Mouse (Mus musculus) intestine, embryonic 15.5 days (tissue): ENCODE data around the gene Ccr3. TPM values are rescaled to one million over a fixed set of nuclear protein-coding genes. Genes with fewer than 3 reads are reported as not detected.

Experiments
- ATAC-seq: fragments of 200-750 bp; cut with Nextera tagmentation; 2 replicates; pipeline ENCODE4 v1.8.0; 2017; ENCODE audit warnings: moderate TSS enrichment, moderate library complexity
- H3K27ac ChIP-seq: fragments of 300-500 bp; sonication (generic); 2 replicates; pipeline ENCODE4 v1.5.1; 2015; ENCODE audit warnings: mild to moderate bottlenecking, inconsistent platforms
- H3K27me3 ChIP-seq: fragments of 300-500 bp; sonication (generic); replicated peaks from 2 replicates; pipeline ENCODE4 v1.6.1; 2015; ENCODE audit warnings: inconsistent platforms
- H3K36me3 ChIP-seq: fragments of 300-500 bp; sonication (generic); 2 replicates; pipeline ENCODE4 v1.6.1; 2015; ENCODE audit warnings: inconsistent platforms
- H3K4me1 ChIP-seq: fragments of 300-500 bp; sonication (generic); replicated peaks from 2 replicates; pipeline ENCODE4 v1.6.1; 2015; ENCODE audit warnings: inconsistent platforms
- H3K4me2 ChIP-seq: fragments of 300-500 bp; sonication (generic); replicated peaks from 2 replicates; pipeline ENCODE4 v1.6.1; 2015; ENCODE audit warnings: mild to moderate bottlenecking, inconsistent platforms
- H3K4me3 ChIP-seq: fragments of 300-500 bp; sonication (generic); replicated peaks from 2 replicates; pipeline ENCODE4 v1.5.1; 2015; ENCODE audit warnings: inconsistent platforms
- H3K9ac ChIP-seq: fragments of 300-500 bp; sonication (generic); 2 replicates; pipeline ENCODE4 v1.6.1; 2015; ENCODE audit warnings: inconsistent platforms
- H3K9me3 ChIP-seq: fragments of 300-500 bp; sonication (generic); 2 replicates; pipeline ENCODE4 v1.6.1; 2016; ENCODE audit warnings: inconsistent platforms
- WGBS: fragments of 180-500 bp; shearing (Covaris S2); methylation state at CpG from one replicate; pipeline ENCODE4 v1.1.7; 2015; 5-methylcytosine and 5-hydroxymethylcytosine counted together
- polyA plus RNA-seq: library from polyadenylated mRNA; unstranded; fragments of >200 nt; fragmentation: Nextera tagmentation; extraction: Ambion mirVana; gene quantifications from 2 replicates; pipeline ENCODE4 v1.2.1, GENCODE M21; 2015

Ccr3 gene
- polyA plus RNA-seq, 1 experiment from 2014 or later, result 0.10 TPM

DNA sequence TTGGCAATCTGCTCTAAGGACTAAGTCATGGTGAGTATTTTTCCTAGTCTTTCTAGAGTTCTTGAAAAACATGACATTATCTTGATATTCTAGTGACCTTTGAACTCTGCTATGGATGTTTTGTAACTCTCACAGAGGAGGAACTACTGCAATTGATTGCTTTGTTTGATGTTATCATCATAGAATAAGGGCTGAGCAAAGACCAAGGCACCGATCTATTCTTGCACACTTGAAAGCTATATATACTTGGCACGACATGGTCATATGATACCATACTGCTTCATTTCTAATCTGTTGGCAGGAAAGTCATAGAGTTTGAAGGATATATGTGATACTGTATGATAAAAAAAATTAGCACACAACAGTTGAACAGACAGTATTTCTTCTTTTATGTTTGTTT, 22.0 kb upstream of the Ccr3 start:
- peak; percentile 87 for ATAC-seq

DNA sequence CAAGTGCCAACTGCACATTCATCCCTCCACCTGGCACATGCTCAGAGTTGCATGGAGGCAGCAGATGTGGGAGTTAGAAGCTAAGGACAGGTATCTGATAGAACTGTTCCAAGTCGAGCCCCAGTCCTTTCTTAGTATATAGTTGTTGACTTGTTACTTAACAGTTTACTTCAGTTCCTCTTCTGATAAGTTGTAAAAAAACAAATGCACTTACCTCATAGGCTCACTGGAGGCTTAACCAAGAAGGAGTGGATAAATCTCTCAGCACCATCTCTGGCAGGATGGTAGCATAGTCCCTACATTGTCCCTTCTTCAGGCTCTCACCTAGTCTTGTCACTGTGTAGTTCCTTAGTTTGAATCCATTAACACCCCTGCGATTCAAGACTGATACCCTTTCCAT, 9.1 kb upstream of the Ccr3 start:
- no peak overlapping the region for H3K9ac ChIP-seq
- no peak for ATAC-seq
- 68% methylated on average over 2 of the region's 2 CpGs for WGBS
- H3K4me2 ChIP-seq, result no peak overlapping the region
- H3K9me3 ChIP-seq, result no peaks in the 10 kb centered on the region
- no peak overlapping the region for H3K4me3 ChIP-seq
- no peaks in the 10 kb centered on the region for H3K36me3 ChIP-seq
- no peaks in the 10 kb centered on the region for H3K27me3 ChIP-seq
- H3K4me1 ChIP-seq, result no peaks in the 10 kb centered on the region
- H3K27ac ChIP-seq, result no peak overlapping the region

More for the DNA sequence above, 22.0 kb upstream of the Ccr3 start:
- 67% methylated on average over 2 of the region's 2 CpGs for WGBS
- Histone ChIP-seq H3K4me3 (no peak overlapping the region), H3K27ac (no peak overlapping the region), H3K27me3 (no peaks in the 10 kb centered on the region), H3K4me1 (no peaks in the 10 kb centered on the region), H3K36me3 (no peaks in the 10 kb centered on the region), H3K4me2 (no peak overlapping the region), H3K9me3 (no peaks in the 10 kb centered on the region), H3K9ac (no peak overlapping the region)

DNA sequence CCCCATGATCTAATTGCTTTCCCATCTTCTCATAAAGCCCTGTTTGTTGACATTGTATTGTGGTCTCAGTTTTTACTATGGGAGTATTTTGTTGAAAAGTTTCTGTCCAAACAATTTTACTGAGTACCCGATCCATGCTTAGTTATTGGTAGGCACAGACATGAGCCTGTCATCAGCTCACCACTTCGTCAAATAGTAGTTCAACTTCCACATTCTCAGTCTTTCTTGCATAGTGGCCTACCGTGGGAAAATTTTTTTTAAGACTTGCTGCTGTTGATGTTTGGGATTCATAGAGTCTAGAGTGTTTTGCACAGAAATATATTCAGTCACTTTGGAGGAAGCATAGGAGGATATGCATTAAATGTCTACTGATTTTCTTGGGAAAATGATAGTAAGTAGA, 8.5 kb upstream of the Ccr3 start:
- H3K27ac ChIP-seq, result no peak overlapping the region
- ATAC-seq, result no peak
- no peaks in the 10 kb centered on the region for H3K4me1 ChIP-seq
- no peak overlapping the region for H3K9ac ChIP-seq
- H3K4me2 ChIP-seq, result no peak overlapping the region
- no peaks in the 10 kb centered on the region for H3K27me3 ChIP-seq
- no peaks in the 10 kb centered on the region for H3K9me3 ChIP-seq
- WGBS, result 75% methylated on average over 3 of the region's 3 CpGs
- no peaks in the 10 kb centered on the region for H3K36me3 ChIP-seq
- no peak overlapping the region for H3K4me3 ChIP-seq

DNA sequence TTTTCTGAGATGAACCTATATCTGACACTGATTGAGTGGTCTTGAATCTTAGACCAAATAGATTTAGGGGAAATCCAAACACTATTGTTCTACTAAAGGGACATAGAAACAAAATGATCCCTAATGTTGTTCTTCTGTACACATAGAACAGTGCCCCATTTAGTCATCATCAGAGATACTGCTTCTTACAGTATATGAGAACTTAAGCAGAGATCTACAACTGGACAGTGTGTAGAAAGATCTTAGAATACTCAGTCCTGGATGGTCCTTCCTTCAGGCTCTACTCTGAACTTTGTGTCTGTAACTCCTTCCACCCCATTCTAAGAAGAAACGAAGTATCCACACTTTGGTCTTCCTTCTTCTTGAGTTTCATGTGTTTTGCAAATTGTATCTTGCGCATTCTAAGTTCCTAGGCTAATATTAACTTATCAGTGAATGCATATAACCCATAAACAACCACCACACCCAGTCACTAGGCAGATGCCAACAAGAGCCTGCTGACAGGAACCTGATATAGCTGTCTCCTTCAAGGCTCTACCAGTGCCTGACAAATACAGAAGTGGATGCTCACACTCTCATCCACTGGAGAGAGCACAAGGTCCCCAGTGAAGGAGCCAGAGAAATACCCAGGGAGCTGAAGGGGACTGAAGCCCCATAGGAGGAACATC, 6.7 kb upstream of the Ccr3 start:
- WGBS, result 85% methylated on average over 2 of the region's 2 CpGs
- Histone ChIP-seq H3K4me1 (no peaks in the 10 kb centered on the region), H3K4me3 (no peak overlapping the region), H3K9me3 (no peaks in the 10 kb centered on the region), H3K27me3 (no peaks in the 10 kb centered on the region), H3K9ac (no peak overlapping the region), H3K36me3 (no peaks in the 10 kb centered on the region), H3K4me2 (no peak overlapping the region), H3K27ac (no peak overlapping the region)
- ATAC-seq, result no peak

DNA sequence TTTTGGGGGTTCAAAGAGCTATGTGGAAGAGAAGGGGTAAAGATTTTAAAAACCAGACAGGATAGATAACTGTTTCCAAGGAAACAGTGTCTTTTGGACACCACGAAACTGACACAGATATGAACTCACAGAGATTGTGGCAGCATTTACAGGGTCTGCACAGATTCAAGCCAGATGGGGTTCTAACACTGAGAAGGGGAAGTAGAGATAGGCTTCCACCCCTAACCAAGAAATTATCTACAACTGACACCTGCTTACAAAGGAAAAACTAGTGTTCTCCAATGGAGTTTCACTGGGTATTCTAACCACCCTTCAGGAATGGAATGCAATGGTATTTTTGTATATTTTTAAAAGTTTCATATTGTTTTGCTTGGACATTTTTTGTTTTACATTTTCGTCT, 5.7 kb upstream of the Ccr3 start:
- H3K4me1 ChIP-seq, result no peaks in the 10 kb centered on the region
- H3K27ac ChIP-seq, result no peak overlapping the region
- no peak overlapping the region for H3K4me2 ChIP-seq
- no peak overlapping the region for H3K4me3 ChIP-seq
- 67% methylated on average over 2 of the region's 2 CpGs for WGBS
- no peaks in the 10 kb centered on the region for H3K36me3 ChIP-seq
- no peak overlapping the region for H3K9ac ChIP-seq
- no peak for ATAC-seq
- no peaks in the 10 kb centered on the region for H3K27me3 ChIP-seq
- no peaks in the 10 kb centered on the region for H3K9me3 ChIP-seq

DNA sequence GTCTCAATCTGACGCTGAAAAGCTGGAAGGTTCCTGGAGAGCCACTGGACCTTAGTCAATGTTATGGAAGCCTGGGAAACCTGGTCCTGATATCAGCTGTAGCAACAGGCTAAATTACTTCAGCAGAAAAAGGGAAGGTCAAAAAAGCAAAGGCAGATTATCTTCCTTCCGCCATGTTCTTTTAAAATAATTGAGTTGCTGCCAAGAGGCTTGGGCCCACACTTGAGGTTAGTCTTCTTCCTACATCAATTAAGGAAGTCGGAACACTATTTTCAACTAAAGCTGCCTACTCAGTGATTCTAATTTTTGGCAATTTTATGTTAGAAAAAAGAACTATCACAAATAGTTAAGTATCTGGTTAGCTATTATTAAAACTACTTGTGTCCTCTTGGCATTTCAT, 1.9 kb upstream of the Ccr3 start:
- H3K4me2 ChIP-seq, result no peak overlapping the region
- no peak for ATAC-seq
- H3K9ac ChIP-seq, result no peak overlapping the region
- no peaks in the 10 kb centered on the region for H3K9me3 ChIP-seq
- no peaks in the 10 kb centered on the region for H3K27me3 ChIP-seq
- no peak overlapping the region for H3K4me3 ChIP-seq
- H3K27ac ChIP-seq, result no peak overlapping the region
- no peaks in the 10 kb centered on the region for H3K36me3 ChIP-seq
- H3K4me1 ChIP-seq, result no peaks in the 10 kb centered on the region
- 80% methylated on average over 3 of the region's 3 CpGs for WGBS

DNA sequence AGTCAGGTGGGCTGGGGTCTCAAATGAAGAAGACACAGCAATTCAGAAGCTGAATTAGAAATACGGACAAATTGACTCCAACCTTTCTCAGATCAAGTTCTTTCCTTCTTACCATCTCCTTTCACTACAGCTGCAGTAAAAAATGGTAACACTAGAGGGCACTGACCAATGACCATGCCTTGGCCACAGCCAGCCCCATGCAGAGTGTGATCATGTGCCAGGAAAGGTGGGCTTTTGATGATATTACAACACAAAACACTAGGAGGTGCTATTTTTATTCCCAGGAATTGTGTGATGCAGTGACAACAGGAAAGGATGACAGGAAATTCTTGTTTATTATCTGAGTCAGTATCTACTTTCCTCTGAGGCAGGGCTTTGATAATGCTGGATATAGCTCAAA, 11.6 kb downstream of the Ccr3 start:
- Histone ChIP-seq H3K36me3 (no peaks in the 10 kb centered on the region), H3K27ac (no peak overlapping the region), H3K9ac (no peak overlapping the region), H3K27me3 (no peaks in the 10 kb centered on the region), H3K4me1 (no peaks in the 10 kb centered on the region; the same call in 1 of the 2 replicates), H3K9me3 (no peaks in the 10 kb centered on the region), H3K4me3 (no peak overlapping the region), H3K4me2 (no peak overlapping the region)
- ATAC-seq, result no peak
- WGBS, result 78% methylated on average over 1 of the region's 1 CpGs

DNA sequence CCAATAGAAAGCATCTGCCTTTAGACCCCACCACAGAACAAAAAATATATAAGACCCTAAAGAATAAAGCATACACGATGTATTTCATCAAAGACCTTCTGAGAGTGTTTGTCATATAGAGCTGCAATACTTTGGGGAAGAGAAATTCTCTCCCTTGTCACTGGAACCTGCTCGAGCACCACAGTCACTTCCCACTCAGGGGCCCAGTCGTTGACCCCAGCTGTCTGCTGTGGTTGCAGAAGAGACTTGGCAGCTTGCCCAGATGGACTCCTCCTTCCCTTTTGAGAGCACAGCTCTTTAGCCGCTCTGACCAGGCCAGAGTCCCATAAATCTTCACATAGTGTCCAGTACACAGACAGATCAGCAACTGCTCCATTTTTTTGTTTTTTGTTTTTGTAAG, 15.9 kb downstream of the Ccr3 start:
- H3K27ac ChIP-seq, result no peak overlapping the region
- H3K9ac ChIP-seq, result no peak overlapping the region
- ATAC-seq, result peak; percentile 74; the same call in 1 of the 2 replicates
- no peaks in the 10 kb centered on the region for H3K9me3 ChIP-seq
- H3K4me3 ChIP-seq, result no peak overlapping the region
- H3K36me3 ChIP-seq, result no peaks in the 10 kb centered on the region
- no peak overlapping the region for H3K4me2 ChIP-seq
- WGBS, result 14% methylated on average over 4 of the region's 4 CpGs
- no peaks in the 10 kb centered on the region for H3K27me3 ChIP-seq
- H3K4me1 ChIP-seq, result no peaks in the 10 kb centered on the region; the same call in 1 of the 2 replicates

DNA sequence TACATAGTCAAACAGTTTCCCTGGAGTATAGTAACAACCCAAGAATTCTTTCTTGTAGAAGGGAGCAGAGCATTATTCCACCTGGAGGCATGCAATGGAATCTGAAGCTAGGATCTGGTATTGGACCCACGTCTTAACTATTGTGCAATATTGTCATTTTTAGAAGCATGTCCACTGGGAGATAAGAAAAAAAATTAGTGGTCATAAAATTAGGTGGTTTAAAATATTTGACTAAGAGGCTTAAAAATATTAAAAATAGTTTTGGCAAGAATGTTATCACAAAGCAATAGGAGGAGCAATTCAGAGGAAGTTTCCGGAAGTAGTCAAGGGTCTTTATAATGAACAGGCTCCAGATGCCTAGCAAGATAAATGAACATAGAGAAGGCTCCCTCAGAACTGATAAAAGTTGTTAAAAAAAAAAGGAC, 16.4 kb downstream of the Ccr3 start:
- 35% methylated on average over 2 of the region's 2 CpGs for WGBS
- Histone ChIP-seq H3K4me1 (no peaks in the 10 kb centered on the region; the same call in 1 of the 2 replicates), H3K27ac (no peak overlapping the region), H3K4me2 (no peak overlapping the region), H3K36me3 (no peaks in the 10 kb centered on the region), H3K9me3 (no peaks in the 10 kb centered on the region), H3K9ac (no peak overlapping the region), H3K27me3 (no peaks in the 10 kb centered on the region), H3K4me3 (no peak overlapping the region)
- ATAC-seq, result no peak; the same call in 1 of the 2 replicates

DNA sequence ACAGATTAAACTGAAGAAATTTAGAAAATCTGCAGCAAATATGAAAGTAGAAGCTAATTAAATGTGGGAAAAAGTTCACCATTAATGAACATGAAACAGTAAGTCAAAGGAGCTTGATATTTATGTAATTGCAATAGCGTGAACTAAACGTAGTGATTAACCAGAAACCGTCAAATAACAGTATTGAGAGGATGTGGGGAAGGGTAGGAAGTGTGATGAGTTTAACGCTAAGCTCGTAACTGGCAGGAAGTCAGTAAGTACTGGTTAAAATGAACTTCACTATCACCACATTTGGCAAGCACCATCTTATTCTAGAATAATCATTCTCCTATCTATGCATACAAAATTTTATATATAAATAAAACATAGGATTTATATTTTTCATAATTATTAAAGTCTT, 17.2 kb downstream of the Ccr3 start:
- 73% methylated on average over 5 of the region's 5 CpGs for WGBS
- H3K9me3 ChIP-seq, result no peaks in the 10 kb centered on the region
- no peak for ATAC-seq

DNA sequence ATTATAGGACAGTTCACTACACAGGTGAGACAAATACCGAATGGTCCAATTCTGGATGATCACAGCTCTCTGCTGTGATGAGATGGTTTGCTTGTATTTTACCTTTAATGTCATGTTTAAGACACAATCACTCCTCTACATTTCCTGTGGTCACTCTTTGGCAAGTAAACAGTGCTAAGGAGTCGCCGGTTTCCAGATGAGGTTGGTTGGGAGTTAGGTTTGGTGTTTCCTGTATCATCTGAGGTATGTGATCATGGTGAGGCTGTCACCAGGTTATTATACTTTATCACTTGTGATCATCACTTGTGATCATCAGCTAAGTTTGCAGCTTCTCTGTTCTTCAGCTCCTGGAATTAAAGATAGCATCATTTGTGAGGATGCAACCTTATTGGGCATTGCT, 19.2 kb downstream of the Ccr3 start:
- Histone ChIP-seq H3K4me3 (no peak overlapping the region), H3K9ac (no peak overlapping the region), H3K4me1 (no peaks in the 10 kb centered on the region; the same call in 1 of the 2 replicates), H3K27me3 (no peaks in the 10 kb centered on the region), H3K4me2 (no peak overlapping the region), H3K9me3 (no peaks in the 10 kb centered on the region), H3K27ac (no peak overlapping the region), H3K36me3 (no peaks in the 10 kb centered on the region)
- 69% methylated on average over 3 of the region's 3 CpGs for whole genome bisulfite sequencing
- no peak for ATAC-seq

More for the DNA sequence above, 17.2 kb downstream of the Ccr3 start:
- H3K4me2 ChIP-seq, result no peak overlapping the region
- no peak overlapping the region for H3K4me3 ChIP-seq
- H3K27ac ChIP-seq, result no peak overlapping the region
- no peak overlapping the region for H3K9ac ChIP-seq
- H3K27me3 ChIP-seq, result no peaks in the 10 kb centered on the region
- no peaks in the 10 kb centered on the region; the same call in 1 of the 2 replicates for H3K4me1 ChIP-seq
- no peaks in the 10 kb centered on the region for H3K36me3 ChIP-seq

DNA sequence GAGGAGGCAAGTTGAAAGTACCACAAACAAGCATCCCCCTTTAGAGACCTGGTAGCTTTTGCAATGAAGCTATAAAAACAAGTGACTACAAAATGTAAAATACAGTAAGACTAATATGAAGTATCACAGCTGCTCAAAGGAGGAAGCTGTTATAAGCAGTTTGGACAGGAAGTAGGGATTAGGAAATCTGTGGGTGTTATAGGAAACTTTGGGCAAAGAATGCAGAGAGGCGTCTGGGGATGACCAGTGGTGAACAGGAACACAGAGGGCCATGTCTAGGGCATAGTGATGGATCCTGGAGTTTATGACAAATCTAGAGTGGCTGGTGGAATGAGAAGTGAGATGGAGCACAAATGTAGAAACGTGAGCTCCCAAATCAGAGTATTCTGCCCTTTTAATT, 31.8 kb downstream of the Ccr3 start:
- WGBS, result 50% methylated on average over 2 of the region's 2 CpGs
- Histone ChIP-seq H3K4me1 (no peaks in the 10 kb centered on the region), H3K4me3 (no peak overlapping the region), H3K27me3 (no peaks in the 10 kb centered on the region), H3K36me3 (no peaks in the 10 kb centered on the region), H3K9ac (no peak overlapping the region), H3K27ac (no peak overlapping the region), H3K9me3 (no peaks in the 10 kb centered on the region), H3K4me2 (no peak overlapping the region)
- no peak for ATAC-seq

DNA sequence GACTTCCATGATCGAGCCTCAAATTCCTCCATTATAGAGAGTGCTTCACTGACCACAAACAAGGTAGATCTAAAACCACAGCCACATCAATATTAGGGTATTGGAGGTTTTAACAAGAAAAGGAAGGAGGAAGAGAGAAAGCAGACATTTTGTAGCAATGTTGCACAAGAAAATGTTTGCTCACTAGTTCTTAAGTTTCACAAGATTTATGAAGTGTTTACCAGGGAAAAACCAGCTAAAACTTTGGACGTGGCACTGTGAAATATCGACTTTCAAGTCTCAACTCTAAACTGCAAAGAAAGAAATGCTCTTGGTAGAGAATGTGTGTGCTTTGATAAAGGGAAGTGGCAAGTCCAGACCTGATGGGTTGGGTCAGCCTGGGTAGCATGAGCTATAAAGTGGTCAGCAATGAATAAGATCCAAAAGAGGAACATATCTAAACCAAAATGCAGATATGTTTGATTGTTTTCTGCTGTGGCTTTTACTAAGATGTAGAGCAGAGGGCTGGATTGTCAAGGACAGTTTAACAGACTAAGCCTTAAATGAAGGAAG, 34.5 kb downstream of the Ccr3 start:
- no peaks in the 10 kb centered on the region for H3K27me3 ChIP-seq
- ATAC-seq, result no peak
- no peak overlapping the region for H3K27ac ChIP-seq
- no peaks in the 10 kb centered on the region for H3K9me3 ChIP-seq
- H3K4me2 ChIP-seq, result no peak overlapping the region
- 49% methylated on average over 3 of the region's 3 CpGs for WGBS
- H3K4me1 ChIP-seq, result no peaks in the 10 kb centered on the region
- H3K36me3 ChIP-seq, result no peaks in the 10 kb centered on the region
- no peak overlapping the region for H3K9ac ChIP-seq
- H3K4me3 ChIP-seq, result no peak overlapping the region
